Mouse (Mus musculus): ENCODE results near the gene Gad1. TPM values are rescaled to one million over a fixed set of nuclear protein-coding genes. Genes with fewer than 3 reads are reported as not detected.

The Gad1 gene
- total RNA-seq, 2 experiments from 2014 or later: 0.78 to 1.7 TPM

GRCm38 (mm10) chr2:70564646-70565315 lies 11.9 kb downstream of the Gad1 start:
- DNase-seq: no peak

GRCm38 (mm10) chr2:70565651-70566602 lies 13.1 kb downstream of the Gad1 start:
- no peak for DNase-seq

GRCm38 (mm10) chr2:70566603-70566981 lies 13.7 kb downstream of the Gad1 start:
- DNase-seq: no peak

- DNase-seq: peak; percentile 78
These were observed 14.3 kb downstream of the Gad1 start for GRCm38 (mm10) chr2:70567071-70567681.

- DNase-seq: no peak
These were observed 14.8 kb downstream of the Gad1 start for GRCm38 (mm10) chr2:70567682-70568077.

- DNase-seq: no peak
These were observed 15.5 kb downstream of the Gad1 start for GRCm38 (mm10) chr2:70568198-70568941.

GRCm38 (mm10) chr2:70571698-70572097 lies 18.8 kb downstream of the Gad1 start:
- DNase-seq: no peak

GRCm38 (mm10) chr2:70572251-70572650 lies 19.4 kb downstream of the Gad1 start:
- DNase-seq: no peak

GRCm38 (mm10) chr2:70573544-70574210 lies 20.8 kb downstream of the Gad1 start:
- no peak for DNase-seq

GRCm38 (mm10) chr2:70588200-70588599 lies 35.3 kb downstream of the Gad1 start:
- DNase-seq: no peak

- no peak for DNase-seq
These were observed 39.6 kb downstream of the Gad1 start for GRCm38 (mm10) chr2:70592432-70592831.

GRCm38 (mm10) chr2:70593670-70594069 lies 40.8 kb downstream of the Gad1 start:
- DNase-seq: no peak

- DNase-seq: no peak
These were observed 43.0 kb downstream of the Gad1 start for GRCm38 (mm10) chr2:70595896-70596295.

- no peak for DNase-seq
These were observed 56.9 kb downstream of the Gad1 start for GRCm38 (mm10) chr2:70609769-70610168.

GRCm38 (mm10) chr2:70614745-70615351 lies 62.0 kb downstream of the Gad1 start:
- no peak for DNase-seq

GRCm38 (mm10) chr2:70616076-70616475 lies 63.2 kb downstream of the Gad1 start:
- DNase-seq: no peak

GRCm38 (mm10) chr2:70616617-70617016 lies 63.7 kb downstream of the Gad1 start:
- DNase-seq: no peak

- no peak for DNase-seq
These were observed 66.5 kb downstream of the Gad1 start for GRCm38 (mm10) chr2:70619232-70619835.

GRCm38 (mm10) chr2:70620225-70620624 lies 67.4 kb downstream of the Gad1 start:
- peak; percentile 64 for DNase-seq

- no peak for DNase-seq
These were observed 69.4 kb downstream of the Gad1 start for GRCm38 (mm10) chr2:70622244-70622643.

GRCm38 (mm10) chr2:70625761-70626160 lies 72.9 kb downstream of the Gad1 start:
- no peak for DNase-seq

All from adrenal gland, postnatal 10 days (tissue).